21 mouse cellular contexts compared by ENCODE assay signal in genomic region chr13:38287960-38288359, GRCm38 (mm10). TPM values are rescaled to one million over a fixed set of nuclear protein-coding genes. Genes with fewer than 3 reads are reported as not detected.
"Had no signal": no experiment of that assay in that cellular context is flagged by ENCODE, and none has a peak within 500 bp of the region (broad histone marks: within the 10 kb centered on the region; RNA-seq: fewer than 3 reads in every experiment).

No protein-coding gene starts in this region.

- H3K4me1 ChIP-seq: megakaryocyte, embryonic 14.5 days had no signal

- H3K4me3 ChIP-seq: kidney, embryonic 15.5 days; left cerebral cortex, adult 2 months; megakaryocyte, embryonic 14.5 days; midbrain, embryonic 10.5 days; midbrain, embryonic 13.5 days; myocyte; neural tube, embryonic 13.5 days; stomach, embryonic 15.5 days had no signal

- H3K9ac ChIP-seq: kidney, embryonic 15.5 days; liver, embryonic 14.5 days; liver, postnatal 0 days; lung, embryonic 14.5 days; midbrain, embryonic 13.5 days; neural tube, embryonic 13.5 days; stomach, embryonic 15.5 days had no signal

- H3K9me3 ChIP-seq: kidney, embryonic 15.5 days; midbrain, embryonic 10.5 days; midbrain, embryonic 13.5 days; neural tube, embryonic 13.5 days; stomach, embryonic 15.5 days had no signal

- ATAC-seq: liver, postnatal 0 days; lung, postnatal 0 days; midbrain, embryonic 13.5 days; midbrain, embryonic 16.5 days had no signal

- H3K27ac ChIP-seq: kidney, embryonic 15.5 days; left cerebral cortex, adult 2 months; liver, embryonic 14.5 days; macrophage; midbrain, embryonic 10.5 days; midbrain, embryonic 13.5 days; neural tube, embryonic 13.5 days; stomach, embryonic 15.5 days had no signal

- DNase-seq: kidney, postnatal 10 days; kidney, postnatal 36 days; layer of hippocampus, postnatal 36 days; liver, postnatal 0 days; lung, embryonic 14.5 days; right cerebral cortex, postnatal 4 days; thymus, postnatal 25 days had no signal

- H3K27me3 ChIP-seq: kidney, embryonic 15.5 days; megakaryocyte, embryonic 14.5 days; midbrain, embryonic 13.5 days; neural tube, embryonic 13.5 days; stomach, embryonic 15.5 days had no signal

- H3K4me2 ChIP-seq: kidney, embryonic 15.5 days; lung, embryonic 14.5 days; midbrain, embryonic 13.5 days; neural tube, embryonic 13.5 days; stomach, embryonic 15.5 days had no signal

- H3K36me3 ChIP-seq: kidney, embryonic 15.5 days; midbrain, embryonic 10.5 days; midbrain, embryonic 13.5 days; neural tube, embryonic 13.5 days; stomach, embryonic 15.5 days had no signal

RNA-seq across cellular contexts. Expression of gene Bmp6, which starts 56.9 kb away (rescaled TPM):
- total RNA-seq: monocyte, adult 5-6 weeks; neutrophil, adult 5-6 weeks had no signal
- polyA plus RNA-seq: macrophage had no signal
